Mouse (Mus musculus): Measurements from ENCODE around the gene Jarid2. TPM values are rescaled to one million over a fixed set of nuclear protein-coding genes. Genes with fewer than 3 reads are reported as not detected.

The Jarid2 gene
- polyA plus RNA-seq, 1 experiment from 2014 or later = 84.6 TPM

DNA sequence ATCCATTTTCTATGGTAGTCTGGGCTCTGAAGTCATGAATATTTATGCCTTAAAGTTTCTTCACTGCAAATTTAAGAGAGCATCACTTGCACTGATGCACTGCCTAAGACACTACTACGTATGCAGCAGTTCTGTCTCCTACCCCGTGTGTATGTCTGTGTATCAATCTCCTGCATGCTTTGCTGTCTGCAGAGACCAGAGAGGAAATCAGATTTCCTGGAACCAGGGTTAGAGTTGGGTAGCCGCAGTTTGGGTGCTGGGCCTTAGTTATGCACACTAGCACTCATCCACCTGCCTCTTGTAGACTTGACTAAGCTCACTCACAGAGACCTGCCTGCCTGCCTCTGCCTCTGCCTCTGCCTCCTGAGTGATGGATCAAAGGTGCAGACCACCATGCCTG, 33.8 kb downstream of the Jarid2 start:
- Histone ChIP-seq H3K4me1 (peaks cover 11% of the 10 kb centered on the region), H3K27ac (no peak overlapping the region), H3K27me3 (no peaks in the 10 kb centered on the region), H3K4me3 (no peak overlapping the region), H3K9ac (no peak overlapping the region), H3K4me2 (replicated peaks) (no peak overlapping the region), H3K9me3 (replicated peaks) (no peaks in the 10 kb centered on the region), H3K36me3 (no peaks in the 10 kb centered on the region)
- no peak for ATAC-seq (ENCODE audit: low FRiP score)
- 75% methylated on average over 3 of the region's 3 CpGs for WGBS

- H3K36me3 ChIP-seq = no peaks in the 10 kb centered on the region
- H3K9ac ChIP-seq = no peak overlapping the region
- no peak overlapping the region for H3K4me2 ChIP-seq (replicated peaks)
- WGBS = 87% methylated on average over 6 of the region's 6 CpGs
- H3K4me1 ChIP-seq = peaks cover 6% of the 10 kb centered on the region
- no peak overlapping the region for H3K4me3 ChIP-seq
- ATAC-seq (ENCODE audit: low FRiP score) = no peak
- no peaks in the 10 kb centered on the region for H3K9me3 ChIP-seq (replicated peaks)
- H3K27ac ChIP-seq = no peak overlapping the region
- H3K27me3 ChIP-seq = no peaks in the 10 kb centered on the region
Measured at GRCm38 (mm10) chr13:44767751-44768150, 38.5 kb downstream of the Jarid2 start.

DNA sequence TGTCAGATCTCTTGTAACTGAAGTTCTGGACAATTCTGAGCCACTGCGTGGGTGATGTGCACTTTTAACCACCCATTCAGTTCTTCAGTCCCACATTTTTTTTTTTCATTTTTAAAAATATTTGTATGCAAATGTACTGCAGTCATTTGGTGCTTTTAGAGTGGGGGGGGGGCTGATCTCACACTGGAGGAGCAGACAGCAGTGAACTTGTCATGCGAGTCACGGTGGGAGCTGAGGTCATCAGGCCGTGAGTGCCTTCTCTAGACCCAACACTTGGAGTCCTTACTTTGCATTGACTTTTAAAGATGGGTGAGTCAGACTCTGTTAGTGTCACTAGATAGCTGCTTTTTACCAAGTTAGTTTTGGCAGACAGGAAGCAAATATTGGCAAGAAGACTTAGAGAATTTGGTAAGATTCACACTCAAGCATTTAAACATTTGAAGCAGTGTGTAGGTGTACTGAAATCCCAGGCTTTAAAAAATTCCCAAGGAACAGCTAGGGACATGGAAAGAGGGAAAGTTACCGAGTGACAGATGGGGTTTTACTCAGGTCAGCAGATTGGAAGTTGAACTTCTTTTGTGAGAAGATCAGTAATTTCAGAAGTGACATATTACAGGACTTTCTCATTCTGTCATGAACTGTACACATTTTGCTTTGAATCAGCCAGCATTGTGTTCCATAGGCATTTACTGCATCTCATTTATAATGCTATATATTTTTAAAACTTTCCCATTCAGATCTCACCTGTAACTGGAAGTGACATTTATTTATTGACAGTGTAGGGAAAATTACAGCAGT, 41.7 kb downstream of the Jarid2 start:
- no peaks in the 10 kb centered on the region for H3K9me3 ChIP-seq (replicated peaks)
- no peak overlapping the region for H3K27ac ChIP-seq
- no peak overlapping the region for H3K4me3 ChIP-seq
- no peaks in the 10 kb centered on the region for H3K36me3 ChIP-seq
- H3K9ac ChIP-seq = no peak overlapping the region
- 60% methylated on average over 5 of the region's 5 CpGs for WGBS
- no peak overlapping the region for H3K4me2 ChIP-seq (replicated peaks)
- no peaks in the 10 kb centered on the region for H3K27me3 ChIP-seq
- ATAC-seq (ENCODE audit: low FRiP score) = no peak
- H3K4me1 ChIP-seq = no peaks in the 10 kb centered on the region

DNA sequence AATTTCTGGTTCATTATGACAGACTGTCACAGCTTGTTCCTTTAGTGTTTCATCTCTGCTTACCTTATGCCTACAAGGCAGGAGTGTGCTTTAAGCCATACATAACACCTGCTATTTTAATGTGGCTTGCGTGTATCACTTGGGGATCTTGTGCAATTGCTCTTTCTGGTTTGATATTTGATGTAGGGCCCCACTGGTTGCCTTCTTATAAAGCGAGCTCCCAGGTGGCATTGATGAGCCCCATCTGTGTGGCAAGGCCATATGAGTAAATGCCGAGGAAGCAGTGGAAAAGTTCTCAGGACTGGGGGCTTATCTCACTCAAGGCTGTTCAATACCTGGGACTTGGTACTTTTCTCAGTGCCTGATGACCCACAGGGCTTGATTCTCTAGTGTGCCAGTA, 43.5 kb downstream of the Jarid2 start:
- Histone ChIP-seq H3K27me3 (no peaks in the 10 kb centered on the region), H3K36me3 (no peaks in the 10 kb centered on the region), H3K4me1 (no peaks in the 10 kb centered on the region), H3K9ac (no peak overlapping the region), H3K4me2 (replicated peaks) (no peak overlapping the region), H3K9me3 (replicated peaks) (no peaks in the 10 kb centered on the region), H3K4me3 (no peak overlapping the region), H3K27ac (no peak overlapping the region)
- ATAC-seq (ENCODE audit: low FRiP score) = no peak
- 90% methylated on average over 3 of the region's 3 CpGs for WGBS

DNA sequence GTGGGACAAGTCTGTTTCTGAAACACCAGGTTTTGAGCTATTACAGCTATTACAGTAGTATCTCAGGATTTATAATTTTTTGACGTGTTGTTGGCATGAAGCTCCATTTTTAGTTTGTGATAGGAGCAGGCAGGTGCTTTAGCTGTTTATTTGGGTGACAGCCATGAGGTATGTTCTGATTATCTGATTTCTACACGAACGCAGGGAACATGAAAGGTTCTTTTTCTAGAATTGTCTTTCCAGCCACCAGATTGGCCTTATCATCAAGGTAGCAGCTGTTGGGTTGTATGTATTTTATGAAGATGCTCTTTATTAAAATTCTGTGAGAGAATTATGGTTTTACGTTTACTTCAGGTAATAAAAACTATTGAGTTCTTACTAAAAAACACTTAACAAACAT, 45.1 kb downstream of the Jarid2 start:
- H3K27ac ChIP-seq = no peak overlapping the region
- no peak for ATAC-seq (ENCODE audit: low FRiP score)
- no peak overlapping the region for H3K9ac ChIP-seq
- WGBS = 96% methylated on average over 4 of the region's 4 CpGs
- no peak overlapping the region for H3K4me3 ChIP-seq
- H3K27me3 ChIP-seq = no peaks in the 10 kb centered on the region
- no peaks in the 10 kb centered on the region for H3K4me1 ChIP-seq
- H3K4me2 ChIP-seq (replicated peaks) = no peak overlapping the region
- H3K36me3 ChIP-seq = no peaks in the 10 kb centered on the region
- H3K9me3 ChIP-seq (replicated peaks) = no peaks in the 10 kb centered on the region

DNA sequence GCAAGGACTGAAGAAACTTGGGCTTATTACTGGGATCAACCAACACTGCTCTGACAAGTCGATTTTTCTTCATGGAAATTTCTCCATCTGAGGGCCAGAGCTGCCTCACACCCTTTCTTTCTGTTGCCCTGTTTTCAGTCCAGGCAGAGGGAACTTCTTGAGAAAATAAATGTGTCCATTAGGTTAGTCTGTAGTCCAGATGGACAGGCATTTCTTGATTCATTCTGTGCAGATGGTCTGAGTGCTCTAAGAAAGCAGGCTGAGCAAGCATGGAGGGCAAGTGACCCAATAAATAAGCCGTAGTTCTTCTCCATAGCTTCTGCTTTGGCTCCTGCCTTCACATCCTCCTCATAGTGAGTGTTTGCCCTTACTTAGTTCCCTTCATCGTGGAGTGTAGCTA, 46.1 kb downstream of the Jarid2 start:
- H3K9ac ChIP-seq = no peak overlapping the region
- no peaks in the 10 kb centered on the region for H3K27me3 ChIP-seq
- H3K4me3 ChIP-seq = no peak overlapping the region
- WGBS = 84% methylated on average over 3 of the region's 3 CpGs
- H3K4me1 ChIP-seq = no peaks in the 10 kb centered on the region
- H3K27ac ChIP-seq = no peak overlapping the region
- no peak for ATAC-seq (ENCODE audit: low FRiP score)
- no peaks in the 10 kb centered on the region for H3K9me3 ChIP-seq (replicated peaks)
- H3K36me3 ChIP-seq = no peaks in the 10 kb centered on the region
- no peak overlapping the region for H3K4me2 ChIP-seq (replicated peaks)

DNA sequence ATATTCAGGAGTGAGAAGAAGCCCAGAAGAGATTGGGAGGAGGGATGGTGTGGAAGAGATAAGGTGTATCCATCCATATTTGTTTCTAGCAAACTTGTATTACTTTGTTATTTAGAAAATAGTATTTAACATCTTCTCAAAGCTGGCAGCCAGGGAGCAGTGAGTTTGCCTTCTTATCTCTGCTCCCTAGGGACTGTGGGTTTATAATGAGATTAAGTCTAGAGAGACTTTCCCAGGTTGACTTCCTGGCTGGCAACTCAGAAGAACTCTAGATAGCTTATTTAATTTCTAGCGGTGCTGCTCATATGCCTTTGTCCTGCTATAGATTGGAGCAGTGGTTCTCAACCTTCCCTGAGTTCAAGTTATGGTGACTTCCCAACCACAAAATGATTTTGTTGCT, 51.2 kb downstream of the Jarid2 start:
- no peak for ATAC-seq (ENCODE audit: low FRiP score)
- H3K4me1 ChIP-seq = no peaks in the 10 kb centered on the region
- H3K27me3 ChIP-seq = no peaks in the 10 kb centered on the region
- H3K9me3 ChIP-seq (replicated peaks) = no peaks in the 10 kb centered on the region
- H3K4me3 ChIP-seq = no peak overlapping the region
- no peaks in the 10 kb centered on the region for H3K36me3 ChIP-seq
- whole genome bisulfite sequencing = 83% methylated on average over 1 of the region's 1 CpGs
- no peak overlapping the region for H3K27ac ChIP-seq
- no peak overlapping the region for H3K9ac ChIP-seq
- H3K4me2 ChIP-seq (replicated peaks) = no peak overlapping the region

GRCm38 (mm10) chr13:44781126-44781525, 51.9 kb downstream of the Jarid2 start:
- peaks cover 5% of the 10 kb centered on the region; the same call in 1 of the 2 replicates for H3K4me1 ChIP-seq
- no peak overlapping the region for H3K27ac ChIP-seq
- H3K4me3 ChIP-seq = no peak overlapping the region
- H3K4me2 ChIP-seq (replicated peaks) = no peak overlapping the region
- WGBS = 85% methylated on average over 2 of the region's 2 CpGs
- no peaks in the 10 kb centered on the region for H3K27me3 ChIP-seq
- H3K9me3 ChIP-seq (replicated peaks) = no peaks in the 10 kb centered on the region
- no peak for ATAC-seq (ENCODE audit: low FRiP score)
- no peaks in the 10 kb centered on the region for H3K36me3 ChIP-seq
- H3K9ac ChIP-seq = no peak overlapping the region

- ATAC-seq (ENCODE audit: low FRiP score) = no peak
- Histone ChIP-seq H3K4me2 (replicated peaks) (no peak overlapping the region), H3K4me1 (peaks cover 11% of the 10 kb centered on the region; the same call in 1 of the 2 replicates), H3K36me3 (no peaks in the 10 kb centered on the region), H3K9me3 (replicated peaks) (no peaks in the 10 kb centered on the region), H3K9ac (no peak overlapping the region), H3K27ac (no peak overlapping the region), H3K27me3 (no peaks in the 10 kb centered on the region), H3K4me3 (no peak overlapping the region)
- 94% methylated on average over 1 of the region's 1 CpGs for WGBS
Measured at GRCm38 (mm10) chr13:44784551-44784950, 55.3 kb downstream of the Jarid2 start.

DNA sequence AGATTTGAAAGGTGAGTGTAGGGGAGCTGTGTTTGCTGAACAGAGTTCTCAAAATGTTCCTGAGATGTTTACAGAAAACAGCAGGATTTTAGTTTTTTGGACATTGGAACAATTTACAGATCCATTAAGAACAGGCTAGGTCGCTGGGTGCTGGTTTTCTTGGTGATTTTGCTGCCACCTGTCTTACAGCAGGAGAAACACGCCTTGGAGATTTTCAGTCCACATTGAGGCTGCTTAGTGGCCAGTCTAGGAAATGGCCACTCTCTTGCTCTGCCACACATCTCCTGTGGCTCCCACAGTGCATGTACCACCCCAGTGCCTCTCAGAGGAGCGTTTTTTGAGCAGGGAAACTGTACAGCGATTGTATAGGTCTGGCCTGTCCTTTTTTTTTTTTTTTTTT, 57.0 kb downstream of the Jarid2 start:
- Histone ChIP-seq H3K36me3 (no peaks in the 10 kb centered on the region), H3K27ac (no peak overlapping the region), H3K27me3 (no peaks in the 10 kb centered on the region), H3K4me1 (peaks cover 15% of the 10 kb centered on the region; the same call in 1 of the 2 replicates), H3K9me3 (replicated peaks) (no peaks in the 10 kb centered on the region), H3K4me3 (no peak overlapping the region), H3K4me2 (replicated peaks) (no peak overlapping the region), H3K9ac (no peak overlapping the region)
- WGBS = 30% methylated on average over 4 of the region's 4 CpGs
- no peak for ATAC-seq (ENCODE audit: low FRiP score)

GRCm38 (mm10) chr13:44788352-44789125, 59.3 kb downstream of the Jarid2 start:
- H3K4me2 ChIP-seq (replicated peaks) = no peak overlapping the region
- H3K9me3 ChIP-seq (replicated peaks) = no peaks in the 10 kb centered on the region
- H3K9ac ChIP-seq = no peak overlapping the region
- no peak for ATAC-seq (ENCODE audit: low FRiP score)
- H3K27me3 ChIP-seq = no peaks in the 10 kb centered on the region
- H3K4me3 ChIP-seq = no peak overlapping the region
- no peaks in the 10 kb centered on the region for H3K36me3 ChIP-seq
- 92% methylated on average over 9 of the region's 9 CpGs for WGBS
- H3K27ac ChIP-seq = no peak overlapping the region
- H3K4me1 ChIP-seq = peaks cover 21% of the 10 kb centered on the region

DNA sequence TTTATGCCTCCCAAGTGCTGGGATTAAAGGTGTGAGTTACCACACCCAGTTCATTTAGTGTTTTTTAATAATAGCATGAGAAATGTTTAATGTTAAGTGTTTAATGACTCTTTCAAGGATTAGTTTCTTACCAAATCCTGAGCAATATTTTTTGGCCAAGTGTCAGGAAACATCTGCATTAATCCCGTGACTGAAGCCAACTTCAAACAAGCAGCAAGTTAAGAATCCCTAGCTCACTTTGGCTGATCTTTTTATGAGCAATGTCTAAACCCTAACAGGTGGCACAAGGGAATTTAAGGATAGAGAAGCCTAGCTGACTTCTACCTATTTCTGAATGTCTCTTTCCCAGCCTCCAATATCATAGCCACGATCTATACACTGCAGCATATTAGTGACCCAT, 60.7 kb downstream of the Jarid2 start:
- H3K9ac ChIP-seq = no peak overlapping the region
- 75% methylated on average over 2 of the region's 2 CpGs for WGBS

More for the DNA sequence above, 60.7 kb downstream of the Jarid2 start:
- ATAC-seq (ENCODE audit: low FRiP score) = no peak
- H3K36me3 ChIP-seq = no peaks in the 10 kb centered on the region
- H3K4me3 ChIP-seq = no peak overlapping the region
- H3K4me2 ChIP-seq (replicated peaks) = no peak overlapping the region
- H3K27ac ChIP-seq = no peak overlapping the region
- H3K9me3 ChIP-seq (replicated peaks) = no peaks in the 10 kb centered on the region
- H3K27me3 ChIP-seq = no peaks in the 10 kb centered on the region
- peaks cover 23% of the 10 kb centered on the region for H3K4me1 ChIP-seq

All from hindbrain, embryonic 12.5 days (tissue).